Mouse (Mus musculus) ES-E14 (cell line): ENCODE results near the gene Gm42878.

Experiments used
- CHD2 ChIP-seq: IDR thresholded peaks from 2 replicates; pipeline ENCODE4 v1.6.1; 2014; ENCODE audit warnings: mild to moderate bottlenecking, low read depth, low read length, inconsistent platforms
- HCFC1 ChIP-seq: IDR thresholded peaks from 2 replicates; pipeline ENCODE4 v1.6.1; 2012; ENCODE audit warnings: low read length, inconsistent platforms, borderline replicate concordance; ENCODE audit not compliant: insufficient read depth
- MAFK ChIP-seq: IDR thresholded peaks from 2 replicates; pipeline ENCODE4 v1.6.1; 2014; ENCODE audit warnings: mild to moderate bottlenecking, low read depth, low read length, inconsistent platforms; ENCODE audit not compliant: insufficient read depth
- ZC3H11A ChIP-seq: IDR thresholded peaks from 2 replicates; pipeline ENCODE4 v1.6.1; 2012; ENCODE audit warnings: low read depth, mild to moderate bottlenecking, inconsistent platforms, low read length, borderline replicate concordance
- ZNF384 ChIP-seq: IDR thresholded peaks from 2 replicates; pipeline ENCODE4 v1.6.1; 2012; ENCODE audit warnings: low read depth, low read length, inconsistent platforms

DNA sequence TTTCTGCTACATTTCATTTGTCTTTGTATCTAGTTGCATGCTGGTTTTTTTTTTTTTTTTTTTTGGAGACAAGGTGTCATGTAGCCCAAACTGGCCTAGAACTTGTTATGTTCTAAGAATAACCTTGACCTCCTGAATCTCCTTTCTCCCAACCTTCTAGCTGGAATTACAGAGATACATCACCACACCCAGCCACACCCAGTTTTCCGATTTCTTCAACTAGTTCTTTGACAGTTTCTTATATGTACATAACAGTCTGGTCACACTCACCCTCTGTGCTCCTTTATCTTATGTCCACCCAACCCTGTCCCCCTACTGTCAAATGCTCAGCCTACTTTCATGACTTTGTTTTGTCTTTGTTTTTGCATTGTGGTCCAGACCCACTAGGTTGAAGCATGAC lies 38.4 kb downstream of the Gm42878 start:
- TF ChIP-seq ZC3H11A (no peak), ZNF384 (peak; percentile 69), MAFK (no peak), CHD2 (no peak), HCFC1 (no peak)
